Mouse (Mus musculus) limb, embryonic 13.5 days (tissue): ENCODE measurements at regions not wholly inside any gene's neighbourhood (a gene's known extent, or its start where the extent isn't known, plus 50 kb on each side); places are given as distances from the start of the nearest gene placed in this dataset.

Source experiments
- ATAC-seq: fragments of 200-750 bp; cut with Nextera tagmentation; 2 replicates; pipeline ENCODE4 v1.8.0; 2017; ENCODE audit warnings: low read depth, moderate number of reproducible peaks, moderate TSS enrichment; ENCODE audit not compliant: low FRiP score
- H3K27ac ChIP-seq: fragments of 300-500 bp; sonication (generic); 2 replicates; pipeline ENCODE4 v1.5.1; 2015; ENCODE audit warnings: inconsistent platforms, mild to moderate bottlenecking, moderate library complexity
- H3K27me3 ChIP-seq: fragments of 300-500 bp; sonication (generic); 2 replicates; pipeline ENCODE4 v1.6.1; 2015; ENCODE audit warnings: mild to moderate bottlenecking, inconsistent platforms
- H3K36me3 ChIP-seq: fragments of 300-500 bp; sonication (generic); 2 replicates; pipeline ENCODE4 v1.6.1; 2015; ENCODE audit warnings: inconsistent platforms, mild to moderate bottlenecking, moderate library complexity
- H3K4me1 ChIP-seq: fragments of 300-500 bp; sonication (generic); 2 replicates; pipeline ENCODE4 v1.6.1; 2015; ENCODE audit warnings: inconsistent platforms
- H3K4me2 ChIP-seq: fragments of 300-500 bp; sonication (generic); replicated peaks from 2 replicates; pipeline ENCODE4 v1.6.1; 2015; ENCODE audit warnings: inconsistent platforms, mild to moderate bottlenecking, moderate library complexity
- H3K4me3 ChIP-seq: fragments of 300-500 bp; sonication (generic); 2 replicates; pipeline ENCODE4 v1.5.1; 2015; ENCODE audit warnings: moderate library complexity, mild to moderate bottlenecking, inconsistent platforms
- H3K9ac ChIP-seq: fragments of 300-500 bp; sonication (generic); 2 replicates; pipeline ENCODE4 v1.6.1; 2015; ENCODE audit warnings: mild to moderate bottlenecking, inconsistent platforms
- H3K9me3 ChIP-seq: fragments of 300-500 bp; sonication (generic); 2 replicates; pipeline ENCODE4 v1.6.1; 2016; ENCODE audit warnings: inconsistent platforms
- WGBS: fragments of 180-500 bp; shearing (Covaris S2); methylation state at CpG from one replicate; pipeline ENCODE4 v1.1.7; 2015; 5-methylcytosine and 5-hydroxymethylcytosine counted together

DNA sequence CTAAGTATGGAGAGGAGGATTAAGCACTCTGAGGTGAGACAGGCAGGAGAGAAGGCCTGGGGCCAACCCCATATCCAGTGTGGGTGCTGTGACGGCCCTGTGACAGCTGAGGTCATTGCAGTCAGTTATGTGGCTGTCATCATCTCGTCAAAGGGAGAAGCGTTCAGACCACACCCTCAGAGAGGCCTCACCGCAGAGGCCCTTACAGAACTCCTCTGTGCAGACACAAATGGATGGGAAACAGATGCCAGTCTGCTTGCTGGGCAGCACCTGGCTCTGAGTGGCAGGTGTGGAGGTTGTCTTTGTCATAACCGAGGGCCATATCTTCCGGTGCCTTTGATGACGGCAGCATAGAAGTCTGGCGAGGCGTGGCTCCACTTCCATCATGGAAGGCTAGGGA is 73.2 kb upstream of the Pmepa1 start:
- Histone ChIP-seq H3K4me2 (no peak overlapping the region), H3K4me3 (no peak overlapping the region), H3K9me3 (0 out of 2 replicates have a peak, but pooled peaks cover under 1% of the 10 kb centered on the region), H3K36me3 (no peaks in the 10 kb centered on the region), H3K4me1 (peaks cover 54% of the 10 kb centered on the region), H3K9ac (no peak overlapping the region), H3K27ac (no peak overlapping the region), H3K27me3 (no peaks in the 10 kb centered on the region; the same call in 1 of the 2 replicates)
- no peak for ATAC-seq
- 63% methylated on average over 9 of the region's 9 CpGs for WGBS

- H3K4me3 ChIP-seq, result no peak overlapping the region
Measured at GRCm38 (mm10) chr2:173349910-173350309, 73.6 kb upstream of the Pmepa1 start.

DNA sequence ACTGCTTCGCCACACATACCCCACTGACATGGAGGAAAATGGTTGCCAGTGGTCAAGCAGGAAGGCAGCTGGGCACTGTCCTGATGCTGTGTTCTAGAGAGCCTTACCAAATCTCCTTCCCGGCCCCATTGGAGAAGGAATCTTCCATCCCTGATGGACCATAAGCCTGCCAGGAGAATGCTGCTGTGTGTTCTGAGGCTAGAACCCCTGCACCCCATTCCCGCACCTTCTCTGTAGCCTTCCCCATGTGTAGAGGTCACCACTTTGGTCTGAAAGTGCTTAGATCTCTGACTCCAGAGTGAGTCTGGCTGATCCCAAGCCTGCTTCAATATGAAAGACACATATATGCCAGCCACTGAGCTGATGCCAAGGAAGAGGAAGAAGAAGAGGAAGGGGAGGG is 74.1 kb upstream of the Pmepa1 start:
- no peak for ATAC-seq

More at GRCm38 (mm10) chr2:173349910-173350309, 73.6 kb upstream of the Pmepa1 start:
- Histone ChIP-seq H3K27ac (no peak overlapping the region), H3K4me2 (no peak overlapping the region), H3K9ac (no peak overlapping the region), H3K27me3 (no peaks in the 10 kb centered on the region; the same call in 1 of the 2 replicates), H3K4me1 (peaks cover 54% of the 10 kb centered on the region), H3K36me3 (no peaks in the 10 kb centered on the region), H3K9me3 (no peaks in the 10 kb centered on the region)
- 86% methylated on average over 4 of the region's 4 CpGs for WGBS
- ATAC-seq, result no peak

DNA sequence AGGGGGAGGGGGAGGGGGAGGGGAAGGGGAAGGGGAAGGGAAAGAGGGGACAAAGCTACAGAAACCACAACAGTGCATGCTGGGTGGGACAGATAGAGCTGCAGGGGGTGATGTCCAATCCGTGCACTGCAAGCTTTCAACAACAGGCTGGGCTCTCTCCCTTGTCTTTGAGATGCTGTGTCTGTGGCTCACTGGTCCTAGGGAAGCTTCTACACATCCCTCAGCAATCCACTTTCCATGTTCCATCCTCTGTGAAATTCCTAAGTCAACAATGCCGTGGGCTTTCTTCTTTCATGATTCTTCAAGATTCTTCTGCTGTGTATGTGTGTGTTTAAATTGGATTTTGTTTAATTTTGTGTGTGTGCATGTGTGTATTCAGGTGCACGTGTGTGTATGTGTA is 74.5 kb upstream of the Pmepa1 start:
- Histone ChIP-seq H3K36me3 (no peaks in the 10 kb centered on the region), H3K4me2 (no peak overlapping the region), H3K9ac (no peak overlapping the region), H3K9me3 (no peaks in the 10 kb centered on the region), H3K27me3 (no peaks in the 10 kb centered on the region; the same call in 1 of the 2 replicates), H3K4me3 (no peak overlapping the region), H3K27ac (peak overlapping the region; percentile 97), H3K4me1 (peaks cover 54% of the 10 kb centered on the region)
- 73% methylated on average over 3 of the region's 3 CpGs for WGBS
- no peak for ATAC-seq

More for the DNA sequence above, 74.1 kb upstream of the Pmepa1 start:
- Histone ChIP-seq H3K4me2 (no peak overlapping the region), H3K27me3 (no peaks in the 10 kb centered on the region; the same call in 1 of the 2 replicates), H3K4me1 (peaks cover 54% of the 10 kb centered on the region), H3K4me3 (no peak overlapping the region), H3K9ac (no peak overlapping the region), H3K36me3 (no peaks in the 10 kb centered on the region), H3K27ac (no peak overlapping the region), H3K9me3 (no peaks in the 10 kb centered on the region)
- WGBS, result 89% methylated on average over 3 of the region's 3 CpGs

DNA sequence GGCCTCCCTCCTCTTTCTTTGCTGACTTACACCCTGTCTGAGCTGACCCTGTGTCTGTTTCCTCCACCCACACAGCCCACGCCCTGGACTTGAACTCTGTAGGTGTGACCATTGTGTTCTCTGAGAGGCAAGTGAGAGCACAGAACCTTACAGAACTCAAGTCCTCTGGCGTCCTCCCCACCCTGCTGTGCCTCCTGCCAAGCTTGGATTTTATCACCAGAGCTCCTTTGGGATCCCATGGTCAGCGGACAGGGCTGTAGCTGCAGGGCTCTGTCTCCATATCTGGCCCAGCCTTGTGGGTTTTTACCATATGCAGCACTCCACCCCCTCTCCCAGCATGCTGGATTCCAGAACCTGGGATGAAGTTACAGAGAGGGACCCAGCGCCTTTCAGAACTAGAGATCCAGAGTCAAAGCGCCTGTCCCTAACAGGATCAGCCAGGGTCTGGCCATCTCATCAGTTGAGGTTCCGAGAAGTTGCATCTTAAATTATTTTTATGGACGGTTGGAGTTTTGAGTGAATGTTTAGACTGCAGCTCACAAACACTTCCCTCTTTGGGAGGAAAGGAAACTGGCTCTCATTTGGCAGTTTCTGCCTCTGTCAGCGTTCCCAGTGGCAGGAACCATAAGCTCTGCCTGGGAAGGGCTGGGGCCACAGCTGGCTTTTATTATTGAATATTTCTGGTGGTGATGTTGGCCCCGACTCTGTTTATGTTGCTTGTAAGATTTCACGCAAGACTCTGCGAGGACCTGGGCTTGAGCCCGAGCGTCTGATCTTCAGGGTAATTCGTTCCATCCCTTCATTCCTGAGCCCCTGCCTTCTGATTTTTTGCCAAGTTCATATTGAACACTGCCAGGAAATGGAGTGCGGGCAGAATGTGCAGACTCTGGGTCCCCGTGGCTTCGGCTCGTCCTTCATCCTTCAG is 75.8 kb upstream of the Pmepa1 start:
- peak overlapping the region; percentile 97 for H3K27ac ChIP-seq
- H3K9ac ChIP-seq, result peak overlapping the region; percentile 40; the same call in 1 of the 2 replicates
- H3K9me3 ChIP-seq, result no peaks in the 10 kb centered on the region
- peaks cover 54% of the 10 kb centered on the region for H3K4me1 ChIP-seq
- no peaks in the 10 kb centered on the region; the same call in 1 of the 2 replicates for H3K27me3 ChIP-seq
- peak; percentile 90 for ATAC-seq
- peak overlapping the region; percentile 48 for H3K4me2 ChIP-seq
- WGBS, result 14% methylated on average over 18 of the region's 18 CpGs
- no peaks in the 10 kb centered on the region for H3K36me3 ChIP-seq
- no peak overlapping the region for H3K4me3 ChIP-seq

- no peak overlapping the region for H3K9ac ChIP-seq
- no peaks in the 10 kb centered on the region; the same call in 1 of the 2 replicates for H3K27me3 ChIP-seq
- 11% methylated on average over 3 of the region's 3 CpGs for WGBS
- no peaks in the 10 kb centered on the region for H3K9me3 ChIP-seq
- no peaks in the 10 kb centered on the region for H3K36me3 ChIP-seq
- H3K27ac ChIP-seq, result peak overlapping the region; percentile 97
- peak overlapping the region; percentile 48 for H3K4me2 ChIP-seq
- H3K4me1 ChIP-seq, result peaks cover 51% of the 10 kb centered on the region
- ATAC-seq, result peak; percentile 2; the same call in 1 of the 2 replicates
- H3K4me3 ChIP-seq, result no peak overlapping the region
Measured at GRCm38 (mm10) chr2:173352756-173353139, 76.4 kb upstream of the Pmepa1 start.

GRCm38 (mm10) chr2:173353435-173354241 is 77.3 kb upstream of the Pmepa1 start:
- Histone ChIP-seq H3K27ac (peak overlapping the region; percentile 97), H3K4me2 (no peak overlapping the region), H3K9ac (no peak overlapping the region), H3K9me3 (no peaks in the 10 kb centered on the region), H3K36me3 (no peaks in the 10 kb centered on the region), H3K27me3 (no peaks in the 10 kb centered on the region; the same call in 1 of the 2 replicates), H3K4me1 (peaks cover 51% of the 10 kb centered on the region), H3K4me3 (no peak overlapping the region)
- no peak for ATAC-seq
- 68% methylated on average over 16 of the region's 16 CpGs for WGBS

- Histone ChIP-seq H3K27ac (no peak overlapping the region), H3K36me3 (no peaks in the 10 kb centered on the region), H3K4me3 (no peak overlapping the region), H3K9ac (no peak overlapping the region), H3K27me3 (no peaks in the 10 kb centered on the region; the same call in 1 of the 2 replicates), H3K4me2 (no peak overlapping the region), H3K4me1 (peaks cover 27% of the 10 kb centered on the region), H3K9me3 (no peaks in the 10 kb centered on the region)
- no peak for ATAC-seq
- 63% methylated on average over 5 of the region's 5 CpGs for WGBS
Measured at GRCm38 (mm10) chr2:173356786-173357185, 80.5 kb upstream of the Pmepa1 start.

DNA sequence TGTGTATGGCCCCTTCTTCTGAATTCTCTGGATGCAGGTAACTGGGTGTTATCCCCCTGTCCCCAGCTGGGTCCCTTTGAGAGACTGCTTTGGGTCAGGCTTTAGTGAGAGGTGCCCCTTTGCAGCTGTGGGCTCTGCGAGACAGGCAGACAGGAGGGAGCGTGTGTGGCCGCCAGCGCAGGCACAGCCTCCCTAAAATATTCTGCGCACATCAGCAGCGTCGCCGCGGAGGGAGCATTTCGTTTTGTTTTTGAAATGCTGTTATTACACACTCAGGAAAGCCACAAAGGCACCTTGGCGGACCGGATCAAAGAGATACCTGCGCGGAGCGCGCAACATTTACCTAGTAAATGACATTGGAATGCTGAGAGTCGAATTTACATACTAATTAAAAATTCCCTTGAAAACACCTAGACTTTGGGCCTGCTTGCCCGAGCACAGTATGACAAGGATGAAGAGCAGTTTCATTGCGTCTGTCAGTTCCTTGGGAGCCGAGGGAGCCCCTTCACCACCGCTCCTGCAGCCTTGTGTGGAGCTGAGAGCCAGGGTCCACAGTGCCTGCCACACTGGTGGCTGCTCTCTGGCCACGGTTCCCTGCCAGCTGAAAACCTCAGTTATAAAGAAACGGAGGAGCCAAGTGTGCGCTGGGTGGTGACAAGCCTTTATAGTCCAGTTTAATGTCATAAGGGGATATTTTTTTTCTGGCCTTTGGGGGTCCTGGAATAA is 89.3 kb upstream of the Pmepa1 start:
- peaks cover 48% of the 10 kb centered on the region for H3K27me3 ChIP-seq
- no peaks in the 10 kb centered on the region for H3K36me3 ChIP-seq
- no peak for ATAC-seq
- H3K4me2 ChIP-seq, result peak overlapping the region; percentile 50
- no peak overlapping the region for H3K27ac ChIP-seq
- no peaks in the 10 kb centered on the region for H3K9me3 ChIP-seq
- H3K4me3 ChIP-seq, result peak overlapping the region; percentile 13
- WGBS, result 9% methylated on average over 24 of the region's 24 CpGs
- peaks cover 35% of the 10 kb centered on the region for H3K4me1 ChIP-seq
- H3K9ac ChIP-seq, result 0 out of 2 replicates have a peak overlapping the region, but pooled peaks have one; percentile 5

DNA sequence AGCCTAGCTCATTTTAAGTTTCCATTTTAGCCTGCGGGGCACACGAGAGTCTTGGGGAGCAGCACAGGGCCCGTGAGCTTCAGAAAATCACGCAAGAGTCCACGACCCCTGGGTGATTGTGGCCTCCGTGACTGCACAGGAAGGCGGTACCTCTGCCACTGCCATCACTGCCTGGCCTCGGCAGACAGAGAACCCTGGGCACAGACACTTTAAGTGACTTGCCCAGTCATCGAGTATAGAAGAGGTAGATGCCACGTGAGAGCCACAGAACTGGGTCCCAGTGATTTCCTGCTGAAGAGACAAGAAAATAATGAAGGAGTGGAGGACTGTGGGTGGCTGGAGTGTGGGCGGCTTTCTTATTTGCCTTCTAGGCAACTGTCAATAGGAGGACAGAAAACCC is 90.4 kb upstream of the Pmepa1 start:
- Histone ChIP-seq H3K9ac (no peak overlapping the region), H3K4me1 (peaks cover 35% of the 10 kb centered on the region), H3K4me3 (no peak overlapping the region), H3K4me2 (no peak overlapping the region), H3K9me3 (peaks cover 4% of the 10 kb centered on the region), H3K27me3 (peaks cover 56% of the 10 kb centered on the region), H3K27ac (no peak overlapping the region), H3K36me3 (no peaks in the 10 kb centered on the region)
- ATAC-seq, result no peak
- 62% methylated on average over 11 of the region's 11 CpGs for WGBS

- H3K27me3 ChIP-seq, result peaks cover 53% of the 10 kb centered on the region
- peaks cover 35% of the 10 kb centered on the region for H3K4me1 ChIP-seq
- H3K4me3 ChIP-seq, result no peak overlapping the region
- ATAC-seq, result peak; percentile 42
- peaks cover 15% of the 10 kb centered on the region for H3K9me3 ChIP-seq
- H3K27ac ChIP-seq, result no peak overlapping the region
- no peak overlapping the region for H3K9ac ChIP-seq
- WGBS, result 28% methylated on average over 7 of the region's 7 CpGs
- no peak overlapping the region for H3K4me2 ChIP-seq
- H3K36me3 ChIP-seq, result no peaks in the 10 kb centered on the region
Measured at GRCm38 (mm10) chr2:173368899-173369298, 92.6 kb upstream of the Pmepa1 start.
